Mouse (Mus musculus) adrenal gland, adult 18-20 months (tissue): ENCODE results near the gene Rbfox3. TPM values are rescaled to one million over a fixed set of nuclear protein-coding genes. Genes with fewer than 3 reads are reported as not detected.

Experiments used
- DNase-seq, 2 experiments: peaks; one replicate each; pipeline ENCODE4 v3.0.0; 2021 to 2022; ENCODE audit warnings: low spot score in 2 of 2
- total RNA-seq, 2 experiments: library from RNA; stranded (reverse); gene quantifications; 1 replicate in 1 of 2; 2 replicates in 1 of 2; pipeline ENCODE4 v1.2.3; 2021

Rbfox3 gene
- total RNA-seq, 2 experiments from 2014 or later: 3.7 to 5.0 TPM

GRCm38 (mm10) chr11:118767411-118767810, 144.0 kb downstream of the Rbfox3 start:
- DNase-seq: no peak

- DNase-seq: no peak
Measured at GRCm38 (mm10) chr11:118760296-118760988, 151.0 kb downstream of the Rbfox3 start.

- no peak for DNase-seq
Measured at GRCm38 (mm10) chr11:118759228-118759627, 152.2 kb downstream of the Rbfox3 start.

GRCm38 (mm10) chr11:118758277-118758990, 153.0 kb downstream of the Rbfox3 start:
- no peak for DNase-seq

- DNase-seq: no peak
Measured at GRCm38 (mm10) chr11:118757488-118757887, 153.9 kb downstream of the Rbfox3 start.

GRCm38 (mm10) chr11:118755003-118755402, 156.4 kb downstream of the Rbfox3 start:
- DNase-seq: no peak

GRCm38 (mm10) chr11:118754535-118754934, 156.9 kb downstream of the Rbfox3 start:
- DNase-seq: no peak

- no peak for DNase-seq
Measured at GRCm38 (mm10) chr11:118751879-118752616, 159.3 kb downstream of the Rbfox3 start.

GRCm38 (mm10) chr11:118750745-118751330, 160.6 kb downstream of the Rbfox3 start:
- no peak for DNase-seq

GRCm38 (mm10) chr11:118749541-118749940, 161.9 kb downstream of the Rbfox3 start:
- no peak for DNase-seq

- no peak for DNase-seq
Measured at GRCm38 (mm10) chr11:118748622-118749021, 162.8 kb downstream of the Rbfox3 start.

- no peak for DNase-seq
Measured at GRCm38 (mm10) chr11:118745279-118745678, 166.1 kb downstream of the Rbfox3 start.

GRCm38 (mm10) chr11:118744782-118745181, 166.6 kb downstream of the Rbfox3 start:
- peak; percentile 33 to 42 for DNase-seq

- DNase-seq: peak; percentile 26 to 30
Measured at GRCm38 (mm10) chr11:118742762-118743161, 168.6 kb downstream of the Rbfox3 start.

- DNase-seq: no peak
Measured at GRCm38 (mm10) chr11:118741262-118741661, 170.1 kb downstream of the Rbfox3 start.

- DNase-seq: peak; percentile 69 to 74
Measured at GRCm38 (mm10) chr11:118740001-118740400, 171.4 kb downstream of the Rbfox3 start.

GRCm38 (mm10) chr11:118738855-118739832, 172.3 kb downstream of the Rbfox3 start:
- peak; percentile 71 to 80 for DNase-seq

GRCm38 (mm10) chr11:118738323-118738722, 173.1 kb downstream of the Rbfox3 start:
- no peak for DNase-seq

- DNase-seq: no peak
Measured at GRCm38 (mm10) chr11:118737821-118738220, 173.6 kb downstream of the Rbfox3 start.

- no peak for DNase-seq
Measured at GRCm38 (mm10) chr11:118736993-118737392, 174.4 kb downstream of the Rbfox3 start.
